Mouse (Mus musculus): ENCODE data around the gene Wdr34.

Wdr34 gene

GRCm38 (mm10) chr2:30048699-30049388 is at the start of gene Wdr34:
Wdr34 (minus strand) TSS chr2:30048881.
- peak; percentile 97 for DNase-seq (ENCODE audit: low read depth, low spot score)

- no peak for DNase-seq (ENCODE audit: low read depth, low spot score)
These were observed 47.3 kb upstream of the Wdr34 start for GRCm38 (mm10) chr2:30095882-30096527.

GRCm38 (mm10) chr2:30094208-30094588 is 45.5 kb upstream of the Wdr34 start:
- DNase-seq (ENCODE audit: low read depth, low spot score), result no peak

- peak; percentile 93 for DNase-seq (ENCODE audit: low read depth, low spot score)
These were observed 45.0 kb upstream of the Wdr34 start, which contains the start of gene Zdhhc12 for GRCm38 (mm10) chr2:30093471-30094207. Zdhhc12 (minus strand) TSS chr2:30093648.

- DNase-seq (ENCODE audit: low read depth, low spot score), result no peak
These were observed 43.7 kb upstream of the Wdr34 start for GRCm38 (mm10) chr2:30092280-30092918.

- DNase-seq (ENCODE audit: low read depth, low spot score), result no peak
These were observed 42.8 kb upstream of the Wdr34 start for GRCm38 (mm10) chr2:30091521-30091920.

- DNase-seq (ENCODE audit: low read depth, low spot score), result no peak
These were observed 38.6 kb upstream of the Wdr34 start for GRCm38 (mm10) chr2:30087310-30087709.

GRCm38 (mm10) chr2:30084632-30085031 is 36.0 kb upstream of the Wdr34 start:
- no peak for DNase-seq (ENCODE audit: low read depth, low spot score)

- DNase-seq (ENCODE audit: low read depth, low spot score), result no peak
These were observed 35.4 kb upstream of the Wdr34 start for GRCm38 (mm10) chr2:30084113-30084512.

- DNase-seq (ENCODE audit: low read depth, low spot score), result no peak
These were observed 31.6 kb upstream of the Wdr34 start for GRCm38 (mm10) chr2:30080181-30080800.

GRCm38 (mm10) chr2:30078760-30079159 is 30.1 kb upstream of the Wdr34 start:
- DNase-seq (ENCODE audit: low read depth, low spot score), result no peak

- DNase-seq (ENCODE audit: low read depth, low spot score), result no peak
These were observed 29.6 kb upstream of the Wdr34 start for GRCm38 (mm10) chr2:30078349-30078712.

- DNase-seq (ENCODE audit: low read depth, low spot score), result peak; percentile 81
These were observed 29.0 kb upstream of the Wdr34 start, which contains the start of gene Pkn3 for GRCm38 (mm10) chr2:30077502-30078348. Pkn3 (plus strand) TSS chr2:30077684.

GRCm38 (mm10) chr2:30076959-30077358 is 28.3 kb upstream of the Wdr34 start:
- no peak for DNase-seq (ENCODE audit: low read depth, low spot score)

- DNase-seq (ENCODE audit: low read depth, low spot score), result no peak
These were observed 27.8 kb upstream of the Wdr34 start for GRCm38 (mm10) chr2:30076439-30076838.

- DNase-seq (ENCODE audit: low read depth, low spot score), result no peak
These were observed 26.9 kb upstream of the Wdr34 start for GRCm38 (mm10) chr2:30075625-30076024.

GRCm38 (mm10) chr2:30073285-30073684 is 24.6 kb upstream of the Wdr34 start:
- no peak for DNase-seq (ENCODE audit: low read depth, low spot score)

- DNase-seq (ENCODE audit: low read depth, low spot score), result no peak
These were observed 24.2 kb upstream of the Wdr34 start for GRCm38 (mm10) chr2:30072875-30073274.

- no peak for DNase-seq (ENCODE audit: low read depth, low spot score)
These were observed 19.3 kb upstream of the Wdr34 start for GRCm38 (mm10) chr2:30067962-30068361.

- DNase-seq (ENCODE audit: low read depth, low spot score), result no peak
These were observed 18.6 kb upstream of the Wdr34 start for GRCm38 (mm10) chr2:30067031-30067888.
